Mouse (Mus musculus): ENCODE results near the gene Nsun5.

DNA sequence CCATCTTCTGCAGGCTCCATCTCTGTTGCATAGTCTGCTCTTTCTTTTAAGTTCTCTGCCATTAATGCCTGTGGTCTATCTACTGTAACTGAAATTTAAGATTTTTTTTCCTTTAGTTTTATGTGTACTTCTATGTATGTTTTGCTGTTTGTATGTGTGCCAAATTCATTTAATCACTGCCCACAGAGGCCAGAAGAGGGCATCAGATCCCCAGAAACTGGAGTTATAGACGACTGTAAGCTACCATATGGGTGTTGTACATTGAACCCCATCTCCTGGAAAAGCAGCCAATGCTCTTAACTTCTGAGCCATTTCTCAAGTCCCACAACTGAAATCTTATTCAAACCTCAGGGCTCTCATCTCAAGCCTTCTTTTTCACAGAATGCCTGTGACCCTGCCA lies 23.3 kb upstream of the Nsun5 start:
- TF ChIP-seq CTCF (IDR thresholded peaks at IDR 0.05; ENCODE audit: extremely low read depth, insufficient read length, insufficient replicate concordance, low read depth, low read length) (no peak), POLR2A (IDR thresholded peaks at IDR 0.05; ENCODE audit: low read depth, low read length) (no peak)

All from small intestine, adult 2 months (tissue).